ENCODE assay signal across 25 mouse cellular contexts in genomic region chr17:67031341-67031740, GRCm38 (mm10).
DNase-seq lines count a peak whose midpoint lies in the region; ATAC-seq and TF ChIP-seq lines count a peak whose summit lies in the region.
"Had no signal": no experiment of that assay in that cellular context is flagged by ENCODE, and none has a peak within 500 bp of the region (broad histone marks: within the 10 kb centered on the region; RNA-seq: fewer than 3 reads in every experiment).

No protein-coding gene starts in this region.

- no peaks in the 10 kb centered on the region for H3K36me3 ChIP-seq in lung, embryonic 15.5 days
- H3K36me3 ChIP-seq: embryonic facial prominence, embryonic 15.5 days; forebrain, embryonic 10.5 days; G1E; heart, embryonic 15.5 days; hindbrain, embryonic 10.5 days had no signal

- no peak for TF ChIP-seq CTCF in lung, adult 2 months (IDR thresholded peaks at IDR 0.05; ENCODE audit: insufficient read depth, low read length)

- WGBS in lung, embryonic 15.5 days: 26% methylated on average over 4 of the region's 4 CpGs
- WGBS in lung, adult 2 months: 35% methylated on average over 4 of the region's 4 CpGs

- H3K27ac ChIP-seq in lung, embryonic 15.5 days: no peak overlapping the region
- H3K27ac ChIP-seq: embryonic facial prominence, embryonic 15.5 days; forebrain, embryonic 10.5 days; heart, embryonic 15.5 days; hindbrain, embryonic 10.5 days; hindbrain, embryonic 14.5 days had no signal

- peaks cover 16% of the 10 kb centered on the region for H3K4me1 ChIP-seq in lung, embryonic 15.5 days
- H3K4me1 ChIP-seq in lung, adult 2 months (ENCODE audit: control insufficient read depth, insufficient read depth, low read length): peaks cover 10% of the 10 kb centered on the region
- H3K4me1 ChIP-seq: embryonic facial prominence, embryonic 15.5 days; forebrain, embryonic 10.5 days; heart, embryonic 15.5 days; hindbrain, embryonic 10.5 days had no signal

- TF ChIP-seq POLR2A in lung, adult 2 months (IDR thresholded peaks at IDR 0.05; ENCODE audit: borderline replicate concordance, extremely low read depth, low read depth, low read length): no peak

- H3K4me2 ChIP-seq in lung, embryonic 15.5 days: no peak overlapping the region
- H3K4me2 ChIP-seq: embryonic facial prominence, embryonic 15.5 days; heart, embryonic 11.5 days; heart, embryonic 15.5 days; hindbrain, embryonic 14.5 days had no signal

- peak; percentile 64; the same call in 1 of the 2 replicates for ATAC-seq in lung, embryonic 15.5 days (ENCODE audit: borderline replicate concordance, extremely low read depth, low FRiP score, low TSS enrichment)
- ATAC-seq: CD4-positive, CD25-positive, alpha-beta regulatory T cell, adult 4 months; forebrain, embryonic 14.5 days had no signal

- no peak overlapping the region for H3K9ac ChIP-seq in lung, embryonic 15.5 days
- H3K9ac ChIP-seq: embryonic facial prominence, embryonic 15.5 days; heart, embryonic 15.5 days; hindbrain, embryonic 14.5 days had no signal

- no peak overlapping the region for H3K4me3 ChIP-seq in lung, embryonic 15.5 days
- H3K4me3 ChIP-seq in lung, adult 2 months (replicated peaks; ENCODE audit: extremely low read depth, low read depth, low read length): no peak overlapping the region
- H3K4me3 ChIP-seq: embryonic facial prominence, embryonic 15.5 days; erythroblast, embryonic 14.5 days; forebrain, embryonic 10.5 days; heart, embryonic 15.5 days; hindbrain, embryonic 10.5 days had no signal

- H3K27me3 ChIP-seq in lung, embryonic 15.5 days: no peaks in the 10 kb centered on the region
- H3K27me3 ChIP-seq: embryonic facial prominence, embryonic 15.5 days; heart, embryonic 15.5 days had no signal

- H3K9me3 ChIP-seq in lung, embryonic 15.5 days: no peaks in the 10 kb centered on the region
- H3K9me3 ChIP-seq: embryonic facial prominence, embryonic 15.5 days; forebrain, embryonic 10.5 days; heart, embryonic 15.5 days; hindbrain, embryonic 10.5 days had no signal

- DNase-seq in heart, adult 11 months: peak; percentile 74
- DNase-seq in heart, postnatal 36 days: no peak
- DNase-seq in lung, adult 2 months: no peak
- DNase-seq in lung, postnatal 14 days: peak; percentile 15
- DNase-seq in thymus, postnatal 4 days: no peak
- no peak for DNase-seq in c-Kit-positive CD71-positive TER-119-positive erythroid progenitor cells, embryonic 14.5 days (ENCODE audit: low spot score)
- DNase-seq: adrenal gland, adult 2 months; adrenal gland, postnatal 25 days; B cell, adult 2 months; cerebellum, adult 8-10 months; cerebellum, postnatal 14 days; embryo, embryonic 11 days; gastrocnemius, postnatal 36 days; heart, postnatal 14 days had no signal

- intact Hi-C loops in heart, postnatal 36 days (cut with DNase I): no loop called here

Comparison
In these comparisons a context has a peak if more than half of its experiments do, and no peak if none do; other contexts are left out.
1. DNase-seq: peak in heart, adult 11 months (single experiment) and lung, postnatal 14 days (single experiment); none in heart, postnatal 36 days (0 of 2), lung, adult 2 months (single experiment), thymus, postnatal 4 days (single experiment) and c-Kit-positive CD71-positive TER-119-positive erythroid progenitor cells, embryonic 14.5 days (single experiment).